Mouse (Mus musculus) heart, postnatal 10 days (tissue): ENCODE measurements around the gene Dnajb6. TPM values are rescaled to one million over a fixed set of nuclear protein-coding genes. Genes with fewer than 3 reads are reported as not detected.

Experiments
- DNase-seq, 2 experiments: peaks; one replicate each; pipeline ENCODE4 v3.0.0; 2021
- intact Hi-C: fragments of 180-260 bp; cut with DNase I; formaldehyde crosslinking; loops from one replicate; pipeline ENCODE4 v1.15.1; 2025
- total RNA-seq, 2 experiments: library from RNA; stranded (reverse); gene quantifications; 2 replicates each; pipeline ENCODE4 v1.2.3; 2021

Dnajb6 gene
- total RNA-seq, 2 experiments from 2014 or later = 75.4 to 78.2 TPM

DNA sequence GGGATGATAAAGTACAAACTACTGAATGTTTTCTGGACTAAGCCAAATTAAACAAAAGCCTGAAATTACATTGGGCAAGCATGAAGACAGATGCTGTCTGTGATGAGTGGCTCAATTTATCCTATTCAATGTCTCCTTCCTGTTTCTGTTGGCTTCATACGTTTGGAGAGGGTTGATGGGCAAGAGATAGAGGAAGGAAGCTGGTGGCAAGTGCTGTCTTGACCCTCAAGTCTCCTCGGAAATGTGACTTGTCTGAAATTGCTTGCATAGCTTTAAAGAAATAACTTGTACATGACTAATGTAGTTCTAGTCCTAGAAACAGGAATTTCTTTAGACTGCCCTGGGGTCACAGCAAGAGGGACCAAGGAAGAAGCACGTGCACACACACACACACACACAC lies 109.5 kb downstream of the Dnajb6 start:
- intact Hi-C loops = no loop called here
- no peak for DNase-seq

- DNase-seq = no peak
- intact Hi-C loops = no loop called here
These were observed 112.0 kb downstream of the Dnajb6 start for GRCm38 (mm10) chr5:29847494-29847893.

GRCm38 (mm10) chr5:29848091-29848490 lies 112.6 kb downstream of the Dnajb6 start:
- intact Hi-C loops = no loop called here

GRCm38 (mm10) chr5:29852376-29852775 lies 116.9 kb downstream of the Dnajb6 start:
- DNase-seq = no peak
- intact Hi-C loops = no loop called here

More at GRCm38 (mm10) chr5:29848091-29848490, 112.6 kb downstream of the Dnajb6 start:
- no peak for DNase-seq

DNA sequence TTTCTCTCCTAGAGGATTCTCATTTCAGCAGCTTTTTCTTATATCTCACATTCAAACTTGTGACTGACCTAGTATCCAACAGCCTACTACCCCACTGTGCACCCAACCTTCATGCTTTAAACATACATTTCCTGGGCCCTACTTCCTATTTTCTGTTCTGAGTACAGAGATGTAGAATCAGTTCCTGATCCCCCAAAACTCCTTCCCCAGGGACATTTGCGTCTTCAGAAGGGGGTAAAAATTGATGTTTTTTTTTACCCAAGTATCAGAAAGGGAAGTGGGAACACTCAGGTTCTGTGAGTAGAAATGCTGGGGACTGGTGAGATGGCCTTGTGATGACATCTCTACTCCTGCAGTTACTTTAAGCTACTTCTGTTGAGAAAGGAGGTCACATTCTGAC lies 117.5 kb downstream of the Dnajb6 start:
- no peak for DNase-seq
- intact Hi-C loops = no loop called here

- DNase-seq = peak in 1 of 2 experiments; percentile 16
- intact Hi-C loops = no loop called here
These were observed 118.9 kb downstream of the Dnajb6 start for GRCm38 (mm10) chr5:29854376-29854775.

GRCm38 (mm10) chr5:29854971-29855370 lies 119.5 kb downstream of the Dnajb6 start:
- intact Hi-C loops = no loop called here
- DNase-seq = no peak

DNA sequence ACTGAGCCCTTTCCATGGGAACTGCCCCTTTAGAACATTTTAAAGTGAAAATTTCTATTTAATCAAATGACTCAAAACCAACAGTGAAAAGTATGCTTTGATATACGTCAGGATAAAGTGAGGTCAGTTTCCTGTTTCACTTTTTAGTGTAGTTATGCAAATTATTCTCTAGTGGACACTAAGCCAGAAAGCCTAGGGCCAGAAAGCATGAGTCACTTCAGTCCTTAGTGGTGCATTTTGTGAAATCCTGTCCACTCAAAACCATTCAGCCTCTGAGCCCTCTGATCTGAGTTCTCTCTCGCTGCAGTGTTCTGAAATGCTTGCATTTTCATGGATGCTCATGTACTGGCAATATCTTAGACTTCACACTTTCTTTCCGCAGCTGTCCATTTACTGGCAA lies 126.0 kb downstream of the Dnajb6 start:
- intact Hi-C loops = no loop called here
- DNase-seq = peak; percentile 18 to 39

DNA sequence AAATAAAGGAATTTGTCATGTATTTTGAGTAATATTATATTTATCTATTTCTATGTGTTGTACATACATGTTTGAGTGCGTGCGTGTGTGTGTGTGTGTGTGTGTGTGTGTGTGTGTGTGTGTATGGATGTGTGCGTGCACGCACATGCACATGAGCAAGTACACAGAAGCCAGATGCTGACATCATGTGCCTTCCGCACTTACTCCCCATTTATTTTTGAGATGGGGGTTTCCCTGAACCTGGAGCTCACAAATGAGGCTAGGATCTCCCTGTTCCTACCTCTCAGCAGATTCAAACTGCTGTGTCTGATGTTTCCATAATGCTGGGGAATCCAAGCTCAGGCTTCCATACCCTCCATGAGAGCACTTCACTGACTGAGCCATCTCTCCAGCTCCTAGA lies 126.9 kb downstream of the Dnajb6 start:
- no peak for DNase-seq
- intact Hi-C loops = no loop called here

DNA sequence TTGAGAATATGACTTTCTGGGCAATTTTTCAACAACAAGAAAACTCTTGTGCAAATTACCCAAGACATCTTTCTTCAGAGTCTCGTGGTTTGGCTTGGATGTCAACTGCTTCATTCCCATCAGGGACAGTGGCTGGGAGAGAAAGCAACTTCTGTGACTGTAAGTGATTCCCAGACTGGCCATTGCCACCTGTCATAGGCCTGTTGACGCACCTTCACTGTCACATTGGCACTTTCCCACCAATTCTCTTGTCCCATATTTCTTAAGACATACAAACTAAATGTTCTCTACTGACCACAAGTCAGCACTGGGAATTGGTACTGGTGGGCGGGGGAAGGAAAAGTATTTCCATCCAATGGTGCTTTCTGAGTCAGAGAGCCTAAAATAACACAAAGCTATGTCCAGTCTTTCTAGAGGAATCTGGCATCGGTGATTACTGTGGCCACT lies 128.8 kb downstream of the Dnajb6 start:
- intact Hi-C loops = no loop called here
- peak; percentile 74 to 77 for DNase-seq

GRCm38 (mm10) chr5:29864994-29865393 lies 129.5 kb downstream of the Dnajb6 start:
- intact Hi-C loops = no loop called here
- peak in 1 of 2 experiments; percentile 25 for DNase-seq

Other genes starting within 250 kb of the Dnajb6 start
- 10 to 100 TPM; 45.9 to 47.6 TPM for gene Ube3c, start 166.4 kb upstream of the Dnajb6 start, total RNA-seq
- not detected for gene Gm5129, start 248 bp downstream of the Dnajb6 start, total RNA-seq